Mouse (Mus musculus) embryonic fibroblast, embryonic 13.5 days (primary cell): ENCODE results near the gene Rab3b. TPM values are rescaled to one million over a fixed set of nuclear protein-coding genes. Genes with fewer than 3 reads are reported as not detected.

Source experiments
- H3K27ac ChIP-seq: 2 replicates; pipeline ENCODE4 v1.5.1; 2012; ENCODE audit warnings: low read length, control low read depth, inconsistent platforms; ENCODE audit not compliant: insufficient read depth
- H3K4me1 ChIP-seq: 2 replicates; pipeline ENCODE4 v1.6.1; 2011; ENCODE audit warnings: low read length; ENCODE audit not compliant: control insufficient read depth, insufficient read depth
- H3K4me3 ChIP-seq: 2 replicates; pipeline ENCODE4 v1.5.1; 2011; ENCODE audit warnings: mild to moderate bottlenecking, control low read depth, low read length; ENCODE audit not compliant: insufficient read depth
- CTCF ChIP-seq: IDR thresholded peaks from 2 replicates; pipeline ENCODE4 v1.5.1; 2011; ENCODE audit warnings: mild to moderate bottlenecking, control low read depth, low read length, moderate library complexity, borderline replicate concordance; ENCODE audit not compliant: insufficient read depth
- POLR2A ChIP-seq: IDR thresholded peaks from 2 replicates; pipeline ENCODE4 v1.6.1; 2011; ENCODE audit warnings: low read depth, mild to moderate bottlenecking, control low read depth, low read length, moderate library complexity
- polyA plus RNA-seq: library from polyadenylated mRNA; stranded (reverse); fragments of >200 nt; gene quantifications from 2 replicates; pipeline ENCODE4 v1.2.4, GENCODE M21; 2011; ENCODE audit warnings: low read depth; ENCODE audit not compliant: missing spikeins, insufficient read length

Gene Rab3b
- polyA plus RNA-seq, 1 experiment: 4.8 TPM

DNA sequence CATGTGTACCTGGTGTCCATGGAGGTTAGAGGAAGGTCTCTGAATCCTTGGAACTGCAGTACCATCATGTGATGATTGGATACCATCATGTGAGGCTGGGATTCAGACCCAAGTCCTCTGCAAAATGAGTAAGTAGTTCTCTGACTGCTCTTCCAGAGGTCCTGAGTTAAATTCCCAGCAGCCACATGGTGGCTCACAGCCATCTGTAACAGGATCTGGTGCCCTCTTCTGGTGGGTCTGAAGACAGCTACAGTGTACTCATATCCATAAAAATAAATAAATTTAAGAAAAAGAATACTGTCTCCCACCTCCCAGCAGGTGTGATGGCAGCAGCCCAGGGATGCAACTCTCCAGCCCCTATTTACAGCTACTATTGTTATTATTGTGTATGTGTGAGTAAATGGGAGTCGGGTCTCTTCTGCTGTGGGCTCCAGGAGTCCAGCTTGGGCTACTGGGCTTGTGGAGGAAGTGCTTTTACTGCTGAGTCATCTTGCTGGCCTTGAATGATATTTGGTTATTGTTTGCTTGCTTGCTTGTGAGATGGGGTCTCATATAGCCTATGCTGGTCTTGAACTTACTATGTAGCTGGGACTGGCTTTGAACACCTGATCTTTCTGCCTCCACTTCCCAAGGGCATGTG lies 108.1 kb downstream of the Rab3b start:
- Histone ChIP-seq H3K27ac (no peak overlapping the region), H3K4me3 (no peak overlapping the region), H3K4me1 (no peaks in the 10 kb centered on the region)
- TF ChIP-seq CTCF (no peak), POLR2A (no peak)

DNA sequence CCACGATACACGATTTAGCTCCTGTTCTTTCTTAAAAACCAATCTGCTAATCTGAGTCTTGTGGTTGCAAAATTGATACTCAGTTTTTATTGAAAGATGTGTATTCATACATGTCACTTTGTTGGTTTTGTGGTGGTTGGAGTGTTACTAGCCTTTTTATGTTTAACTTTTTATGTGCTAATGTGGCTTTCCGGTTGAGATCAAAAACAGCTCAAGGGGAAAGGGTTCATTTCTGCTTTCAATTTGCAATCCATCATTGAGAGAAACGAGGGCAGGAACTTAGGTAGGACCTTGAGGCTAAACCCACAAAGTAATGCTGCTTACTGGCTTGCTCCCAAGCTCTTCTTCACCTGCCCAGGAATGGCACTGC lies 108.6 kb downstream of the Rab3b start:
- TF ChIP-seq CTCF (no peak), POLR2A (no peak)
- H3K27ac ChIP-seq: no peak overlapping the region

GRCm38 (mm10) chr4:108989430-108989829 lies 110.6 kb downstream of the Rab3b start:
- Histone ChIP-seq H3K4me1 (no peaks in the 10 kb centered on the region), H3K27ac (no peak overlapping the region), H3K4me3 (no peak overlapping the region)
- TF ChIP-seq CTCF: no peak
- TF ChIP-seq POLR2A: no peak

More for the DNA sequence above, 108.6 kb downstream of the Rab3b start:
- H3K4me1 ChIP-seq: no peaks in the 10 kb centered on the region
- no peak overlapping the region for H3K4me3 ChIP-seq

- Histone ChIP-seq H3K27ac (no peak overlapping the region), H3K4me1 (no peaks in the 10 kb centered on the region), H3K4me3 (no peak overlapping the region)
- no peak for TF ChIP-seq CTCF
- no peak for TF ChIP-seq POLR2A
These were observed 111.2 kb downstream of the Rab3b start for GRCm38 (mm10) chr4:108990032-108990431.

DNA sequence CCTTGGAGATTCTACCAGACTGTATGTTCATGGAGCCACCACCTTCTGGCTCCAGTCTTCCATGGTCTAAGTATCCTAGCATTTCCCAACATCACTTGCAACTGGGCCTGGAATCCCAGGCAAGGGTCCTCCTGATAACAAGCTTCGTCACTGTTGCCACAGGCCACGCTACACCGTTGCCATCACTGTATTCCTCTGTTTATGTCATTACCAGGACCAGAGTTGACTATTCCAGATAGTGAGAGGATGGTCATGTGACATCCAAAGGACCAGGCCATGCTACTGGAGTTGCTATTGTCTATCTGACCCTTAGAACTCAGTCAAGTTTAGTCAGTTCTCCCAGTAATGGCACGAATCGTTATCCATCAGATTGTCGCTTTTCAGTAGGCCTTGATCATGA lies 111.7 kb downstream of the Rab3b start:
- H3K4me3 ChIP-seq: no peak overlapping the region
- no peak overlapping the region for H3K27ac ChIP-seq
- no peaks in the 10 kb centered on the region for H3K4me1 ChIP-seq
- no peak for TF ChIP-seq POLR2A
- no peak for TF ChIP-seq CTCF

DNA sequence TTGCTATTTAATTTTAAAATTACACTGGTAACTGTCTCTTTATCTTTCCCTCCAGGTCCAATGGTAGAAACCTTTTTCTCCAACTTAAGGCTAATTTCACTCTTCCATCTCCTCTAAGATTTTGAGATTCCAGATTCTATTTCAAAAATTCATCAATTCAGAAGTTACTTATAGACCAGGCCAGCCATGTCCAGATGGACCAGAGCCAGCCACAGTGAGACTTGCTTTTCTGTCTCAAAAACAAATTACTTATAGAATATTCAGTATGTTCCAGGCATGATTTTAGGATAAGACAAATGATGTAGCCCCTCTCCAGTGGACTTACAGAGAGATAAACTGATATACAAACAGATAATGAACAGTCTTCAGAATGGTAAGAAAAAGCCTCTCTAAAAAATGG lies 112.9 kb downstream of the Rab3b start:
- TF ChIP-seq CTCF: no peak
- Histone ChIP-seq H3K4me1 (no peaks in the 10 kb centered on the region), H3K27ac (no peak overlapping the region), H3K4me3 (no peak overlapping the region)

Other genes starting within 250 kb of the Rab3b start
- not detected in 2 replicates for gene 3110021N24Rik, start 159.4 kb upstream of the Rab3b start, polyA plus RNA-seq
- gene Zfyve9, start 98.3 kb upstream of the Rab3b start, polyA plus RNA-seq: 15.8 and 20.4 TPM in 2 replicates
- gene Btf3l4, start 45.4 kb upstream of the Rab3b start, polyA plus RNA-seq: 124 and 161 TPM in 2 replicates
- 80.6 and 94.9 TPM in 2 replicates for gene Txndc12, start 44.5 kb upstream of the Rab3b start, polyA plus RNA-seq
- gene Kti12, start 31.3 kb upstream of the Rab3b start, polyA plus RNA-seq: 15.5 and 16.4 TPM in 2 replicates
- not detected in 2 replicates for gene A730015C16Rik, start 30.4 kb upstream of the Rab3b start, polyA plus RNA-seq
- 214 and 216 TPM in 2 replicates for gene Nrd1, start 121.6 kb downstream of the Rab3b start, polyA plus RNA-seq